Mouse (Mus musculus): ENCODE results near the gene Ddx21. TPM values are rescaled to one million over a fixed set of nuclear protein-coding genes. Genes with fewer than 3 reads are reported as not detected.
A peak's percentile ranks its signal among the peaks of the same experiment; 100 is the strongest.
"Not testable (repeated sequence)": the region's sequence is repeated elsewhere in the genome, so short reads cannot be mapped to it uniquely, and the experiment has no call there.

The Ddx21 gene
- polyA plus RNA-seq (2012; rRNA removed) = 39.6 and 42.1 TPM in 2 replicates

DNA sequence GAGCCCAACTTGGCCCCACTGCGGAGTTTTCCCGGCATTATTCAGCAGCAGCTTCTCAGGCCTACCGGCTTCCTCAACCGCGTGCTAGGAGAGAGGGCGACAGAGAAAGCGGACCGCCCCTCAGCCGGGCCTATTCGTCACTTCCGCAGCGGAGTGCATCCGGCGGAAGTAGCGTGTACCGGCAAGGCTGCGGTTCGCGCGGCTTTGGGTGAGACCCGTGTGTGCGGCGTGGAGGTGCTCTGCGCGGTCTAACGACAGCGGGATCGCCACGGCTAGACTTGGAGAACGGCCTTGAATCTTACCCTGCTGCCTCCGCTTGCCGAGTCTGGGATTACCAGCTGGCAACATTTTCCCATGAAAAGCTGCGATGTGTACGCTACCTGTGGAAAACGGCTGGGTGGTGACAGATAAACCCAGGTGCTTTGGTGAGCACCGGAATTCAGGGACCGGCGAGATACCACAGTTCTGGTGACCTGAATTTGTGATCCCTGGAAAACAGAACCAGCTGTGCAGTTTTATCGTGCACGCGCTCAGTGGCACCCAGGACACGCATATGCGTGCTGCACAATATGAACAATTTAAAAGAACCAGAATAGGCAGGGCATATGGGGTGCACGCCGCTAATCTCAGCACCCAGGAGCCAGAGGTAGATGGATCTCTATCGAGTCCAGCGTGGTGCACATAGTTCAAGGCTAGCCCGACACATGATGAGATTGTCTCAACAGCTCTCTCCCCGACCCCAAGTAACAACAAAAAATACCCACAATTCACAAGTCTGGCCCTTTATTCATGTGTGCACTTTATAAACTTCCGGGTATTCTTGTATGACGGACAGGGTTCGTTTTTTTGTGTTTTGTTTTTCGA is at the start of gene Ddx21:
Gene Ddx21, minus strand, starts transcription at position 105 of the 864 bp plus-strand sequence.
- DNase-seq (ENCODE audit: low read depth) = peak; percentile 97
- peak; percentile 88; the same call in 1 of the 2 replicates for TF ChIP-seq POLR2A (IDR thresholded peaks at IDR 0.05; ENCODE audit: borderline replicate concordance, extremely low read depth, insufficient read depth, insufficient read length, poor library complexity, severe bottlenecking)
- TF ChIP-seq CTCF (IDR thresholded peaks at IDR 0.05; ENCODE audit: borderline replicate concordance, extremely low read depth, insufficient read depth, insufficient read length) = no peak

DNA sequence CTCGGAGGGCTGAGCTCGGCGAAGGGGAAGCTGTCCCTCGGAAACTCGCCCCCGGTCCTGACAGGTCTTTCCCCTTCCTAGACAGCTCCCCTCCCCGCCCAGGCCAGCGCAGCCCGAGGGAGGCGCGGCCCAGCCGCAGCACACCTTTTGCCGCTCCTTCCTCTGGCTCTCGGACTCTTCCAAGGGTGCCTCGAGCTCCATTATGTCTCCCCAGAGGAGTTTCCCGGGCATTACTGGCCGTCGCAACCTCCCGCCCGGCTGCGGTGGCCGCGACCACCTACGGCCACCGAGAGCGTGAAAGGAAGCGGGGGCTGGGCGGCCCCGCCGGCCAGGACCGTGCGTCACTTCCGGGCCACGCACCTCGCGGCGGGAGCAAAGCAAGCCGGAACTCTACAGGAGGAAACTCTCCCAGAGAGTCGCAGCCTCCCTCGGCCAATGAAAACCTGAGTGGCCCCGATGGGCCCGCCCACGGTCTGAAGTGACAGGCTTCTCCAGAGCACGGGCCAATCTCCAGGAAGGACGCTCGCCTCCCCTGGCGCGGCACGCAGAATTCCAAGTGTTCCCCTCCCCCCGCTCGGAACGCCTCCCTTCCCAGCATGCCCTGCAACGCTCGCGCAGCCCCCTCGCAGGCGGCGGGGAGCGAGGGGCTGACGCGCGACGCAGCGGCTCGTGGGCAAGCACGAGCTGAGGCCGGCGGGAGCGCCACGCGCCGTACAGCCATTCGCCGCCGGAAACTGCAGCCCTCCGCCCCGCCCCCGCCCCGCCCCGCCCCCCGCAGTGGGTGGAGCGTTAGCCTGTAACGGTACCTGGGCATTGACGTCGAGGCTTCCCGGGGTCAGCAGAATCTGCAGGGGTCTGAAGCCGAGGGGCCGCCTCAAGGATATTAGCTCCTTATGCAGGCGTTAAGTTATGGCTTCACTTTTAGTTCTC is 49.1 kb upstream of the Ddx21 start, which contains the start of gene Ddx50:
Gene Ddx50, minus strand, starts transcription at position 338 of the 930 bp plus-strand sequence.
- DNase-seq (ENCODE audit: low read depth) = peak; percentile 100
- TF ChIP-seq CTCF (IDR thresholded peaks at IDR 0.05; ENCODE audit: borderline replicate concordance, extremely low read depth, insufficient read depth, insufficient read length) (no peak), POLR2A (IDR thresholded peaks at IDR 0.05; ENCODE audit: borderline replicate concordance, extremely low read depth, insufficient read depth, insufficient read length, poor library complexity, severe bottlenecking) (peak; percentile 93)

DNA sequence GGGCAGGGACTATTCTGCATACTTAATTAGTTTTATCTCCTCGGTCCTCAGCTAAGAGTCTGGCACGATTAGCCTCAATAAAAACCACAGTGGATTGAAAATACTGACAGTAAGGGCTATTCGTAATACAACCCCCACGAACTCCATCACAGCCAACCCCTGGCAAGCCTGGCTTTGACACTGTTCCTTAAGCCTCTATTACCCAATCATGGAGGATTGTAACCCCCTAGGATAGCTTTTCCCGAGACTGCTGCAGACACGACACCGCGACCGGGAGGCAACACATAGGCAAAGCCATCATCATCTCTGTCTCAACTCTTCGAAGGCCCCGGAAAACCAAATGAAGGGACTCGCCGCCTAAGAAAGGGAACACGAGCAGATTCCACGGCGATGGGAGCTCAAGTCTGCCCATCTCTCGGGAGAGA is 48.3 kb upstream of the Ddx21 start:
- TF ChIP-seq CTCF (IDR thresholded peaks at IDR 0.05; ENCODE audit: borderline replicate concordance, extremely low read depth, insufficient read depth, insufficient read length) (no peak), POLR2A (IDR thresholded peaks at IDR 0.05; ENCODE audit: borderline replicate concordance, extremely low read depth, insufficient read depth, insufficient read length, poor library complexity, severe bottlenecking) (no peak)
- no peak for DNase-seq (ENCODE audit: low read depth)

DNA sequence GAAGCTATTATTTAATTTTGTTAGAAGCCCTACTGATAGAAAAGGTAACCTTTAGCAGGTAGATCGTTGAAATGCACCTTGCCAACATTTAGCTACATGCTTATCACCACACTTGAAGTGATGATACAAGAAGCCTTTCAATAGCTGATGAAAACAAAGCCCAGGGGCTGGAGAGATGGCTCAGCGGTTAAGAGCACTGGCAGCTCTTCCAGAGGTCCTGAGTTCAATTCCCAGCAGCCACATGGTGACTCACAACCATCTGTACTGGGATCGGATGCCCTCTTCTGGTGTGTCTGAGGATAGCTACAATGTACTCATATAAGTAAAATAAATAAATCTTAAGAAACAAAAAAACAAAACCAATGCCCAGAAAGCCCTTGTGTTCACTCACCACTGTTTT is 2.1 kb upstream of the Ddx21 start:
- no peak for TF ChIP-seq POLR2A (IDR thresholded peaks at IDR 0.05; ENCODE audit: borderline replicate concordance, extremely low read depth, insufficient read depth, insufficient read length, poor library complexity, severe bottlenecking)
- TF ChIP-seq CTCF (IDR thresholded peaks at IDR 0.05; ENCODE audit: borderline replicate concordance, extremely low read depth, insufficient read depth, insufficient read length) = no peak
- DNase-seq (ENCODE audit: low read depth) = no peak

DNA sequence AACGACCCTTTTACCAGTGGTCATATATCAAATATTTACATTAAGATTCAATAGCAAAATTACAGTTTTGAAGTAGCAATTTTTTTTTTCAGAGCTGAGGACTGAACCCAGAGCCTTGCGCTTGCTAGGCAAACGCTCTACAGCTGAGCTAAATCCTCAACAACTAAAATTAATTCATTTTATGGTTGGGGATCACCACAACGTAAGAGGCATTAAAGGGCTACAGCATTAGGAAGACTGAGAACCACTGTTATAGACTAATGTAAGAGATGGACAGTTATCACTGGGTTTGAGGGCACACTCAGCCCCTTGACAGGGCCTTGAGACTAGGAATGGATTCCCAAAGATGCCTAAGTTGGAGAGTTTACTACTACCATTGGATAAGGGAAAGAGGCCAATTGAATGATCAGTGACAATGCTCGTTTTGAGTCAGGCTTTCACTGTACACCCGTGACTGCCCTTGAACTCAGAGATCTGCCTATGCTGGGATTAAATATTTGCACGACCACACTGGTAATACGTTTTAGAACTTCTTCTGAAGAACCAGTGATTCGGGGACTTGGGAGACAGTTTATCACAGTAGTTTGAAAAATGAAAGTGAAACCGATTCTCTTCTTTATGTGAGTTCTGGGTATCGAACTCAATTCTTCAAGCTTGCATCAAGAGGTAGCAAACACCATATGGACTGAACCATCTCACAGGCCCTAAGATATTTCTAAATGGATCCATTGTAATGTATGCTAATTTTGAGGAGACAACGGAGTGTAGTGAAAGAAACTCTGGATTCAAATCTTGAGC is 1.4 kb upstream of the Ddx21 start:
- TF ChIP-seq CTCF (IDR thresholded peaks at IDR 0.05; ENCODE audit: borderline replicate concordance, extremely low read depth, insufficient read depth, insufficient read length) (no peak), POLR2A (IDR thresholded peaks at IDR 0.05; ENCODE audit: borderline replicate concordance, extremely low read depth, insufficient read depth, insufficient read length, poor library complexity, severe bottlenecking) (no peak)
- no peak for DNase-seq (ENCODE audit: low read depth)

DNA sequence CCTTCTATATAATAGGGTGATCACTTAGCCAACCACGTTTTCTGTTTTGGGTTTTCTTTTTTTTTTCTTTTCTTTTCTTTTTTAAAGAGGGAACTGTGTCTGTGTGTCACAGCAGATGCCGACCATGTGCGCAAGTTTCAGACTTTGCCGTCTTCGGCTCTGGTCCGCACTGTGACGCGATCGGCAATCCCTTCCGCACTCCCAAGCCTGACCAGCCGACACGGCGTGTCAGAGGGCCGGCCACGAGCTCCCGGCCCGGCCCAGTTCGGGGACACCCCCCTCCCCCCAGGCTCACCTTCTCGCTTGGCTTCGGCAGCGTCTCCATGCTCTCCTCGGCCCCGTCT is 276 bp downstream of the Ddx21 start:
- TF ChIP-seq POLR2A (IDR thresholded peaks at IDR 0.05; ENCODE audit: borderline replicate concordance, extremely low read depth, insufficient read depth, insufficient read length, poor library complexity, severe bottlenecking) (no peak), CTCF (IDR thresholded peaks at IDR 0.05; ENCODE audit: borderline replicate concordance, extremely low read depth, insufficient read depth, insufficient read length) (no peak)
- no peak for DNase-seq (ENCODE audit: low read depth)

DNA sequence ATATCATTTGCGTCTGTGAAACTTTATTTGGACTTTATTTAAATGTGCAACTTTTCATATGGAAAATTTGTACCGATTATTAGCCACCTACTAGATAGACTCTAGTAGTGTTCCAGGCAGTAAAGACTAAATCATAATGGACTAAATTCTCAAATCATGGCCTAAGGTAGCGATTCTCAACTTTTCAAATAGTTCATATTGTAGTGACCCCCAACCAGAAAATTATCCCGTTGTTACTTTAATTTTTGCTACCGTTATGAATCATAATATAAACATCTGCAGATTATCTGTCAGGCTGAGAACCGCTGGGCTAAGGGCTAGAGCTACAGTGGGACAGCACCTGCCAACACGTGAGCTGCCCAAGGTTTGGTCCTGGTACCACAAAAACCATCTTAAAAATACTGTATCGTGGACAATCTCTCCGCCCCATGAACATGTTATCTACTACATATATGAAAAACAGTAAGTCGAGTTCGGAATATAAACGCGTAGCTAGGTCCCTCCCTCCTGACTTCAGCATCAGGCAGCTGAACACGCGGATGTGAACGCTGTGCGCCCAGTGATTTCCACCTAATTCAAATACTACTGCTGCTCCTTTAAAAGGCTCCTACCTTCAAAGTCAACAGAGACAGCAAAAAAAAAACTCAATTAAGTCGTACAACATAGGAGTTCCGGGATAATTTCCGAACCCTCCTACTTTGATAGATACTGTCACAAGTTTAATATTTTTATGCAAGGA is 859 bp downstream of the Ddx21 start:
- TF ChIP-seq CTCF (IDR thresholded peaks at IDR 0.05; ENCODE audit: borderline replicate concordance, extremely low read depth, insufficient read depth, insufficient read length) = no peak
- no peak for TF ChIP-seq POLR2A (IDR thresholded peaks at IDR 0.05; ENCODE audit: borderline replicate concordance, extremely low read depth, insufficient read depth, insufficient read length, poor library complexity, severe bottlenecking)

DNA sequence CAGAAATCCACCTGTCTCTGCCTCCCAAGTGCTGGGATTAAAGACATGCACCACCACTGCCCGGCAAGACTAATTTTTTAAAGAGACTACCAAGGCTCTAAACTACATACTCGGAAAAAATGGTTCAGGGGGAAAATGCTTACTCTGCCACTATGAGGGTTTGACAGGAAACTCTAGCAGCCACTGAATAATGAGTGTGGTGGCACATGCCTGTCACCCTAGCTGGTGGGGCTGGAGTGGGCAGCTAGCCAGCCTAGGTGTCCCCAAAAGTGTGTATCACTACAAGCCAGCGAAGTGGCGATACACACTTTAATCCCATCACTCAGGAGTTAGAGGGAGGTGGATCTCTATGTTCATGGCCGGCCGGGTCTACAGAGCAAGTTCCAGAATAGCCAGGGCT is 2.0 kb downstream of the Ddx21 start:
- no peak for DNase-seq (ENCODE audit: low read depth)
- TF ChIP-seq CTCF (IDR thresholded peaks at IDR 0.05; ENCODE audit: borderline replicate concordance, extremely low read depth, insufficient read depth, insufficient read length) (no peak), POLR2A (IDR thresholded peaks at IDR 0.05; ENCODE audit: borderline replicate concordance, extremely low read depth, insufficient read depth, insufficient read length, poor library complexity, severe bottlenecking) (no peak)

More for the DNA sequence above, 859 bp downstream of the Ddx21 start:
- DNase-seq (ENCODE audit: low read depth) = peak; percentile 28

DNA sequence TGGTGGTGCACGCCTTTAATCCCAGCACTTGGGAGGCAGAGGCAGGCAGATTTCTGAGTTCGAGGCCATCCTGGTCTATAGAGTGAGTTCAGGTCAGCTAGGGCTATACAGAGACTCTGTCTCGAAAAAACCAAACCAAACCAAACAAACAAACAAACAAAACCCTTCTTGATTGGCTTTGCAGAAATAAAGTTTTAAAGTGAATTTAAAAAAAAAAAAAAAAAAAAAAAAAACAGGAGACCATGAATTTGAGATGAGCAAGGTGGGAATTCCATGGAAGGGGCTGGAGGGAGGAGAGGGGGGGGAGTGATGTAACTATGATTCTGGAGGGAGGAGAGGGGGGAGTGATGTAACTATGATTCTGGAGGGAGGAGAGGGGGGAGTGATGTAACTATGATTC is 2.8 kb downstream of the Ddx21 start:
- not testable (repeated sequence) for DNase-seq (ENCODE audit: low read depth)

DNA sequence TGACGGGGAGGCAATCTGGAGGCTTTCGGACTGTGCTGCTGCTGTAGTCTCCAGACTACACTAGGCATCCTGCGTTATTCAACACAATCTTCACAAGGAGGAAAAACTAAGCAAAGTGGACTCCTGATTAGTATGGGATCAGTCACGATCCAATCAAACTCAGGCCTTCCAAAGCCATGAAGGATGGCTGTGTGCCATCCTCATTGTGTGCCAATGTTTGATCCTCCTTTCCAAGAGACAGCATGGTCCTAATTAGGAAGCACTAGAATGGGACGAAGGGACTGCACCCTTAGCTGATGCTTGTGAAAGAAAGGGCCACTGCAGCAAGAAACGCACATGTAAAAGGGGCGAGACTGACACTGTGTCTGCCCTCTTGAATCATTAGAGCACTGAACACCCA is 9.6 kb downstream of the Ddx21 start:
- no peak for TF ChIP-seq CTCF (IDR thresholded peaks at IDR 0.05; ENCODE audit: borderline replicate concordance, extremely low read depth, insufficient read depth, insufficient read length)
- TF ChIP-seq POLR2A (IDR thresholded peaks at IDR 0.05; ENCODE audit: borderline replicate concordance, extremely low read depth, insufficient read depth, insufficient read length, poor library complexity, severe bottlenecking) = no peak
- peak; percentile 65 for DNase-seq (ENCODE audit: low read depth)
